ENCODE assay signal across 32 mouse cellular contexts in genomic region chr7:127508291-127508690, GRCm38 (mm10). TPM values are rescaled to one million over a fixed set of nuclear protein-coding genes. Genes with fewer than 3 reads are reported as not detected.
"Had no signal": no experiment of that assay in that cellular context is flagged by ENCODE, and none has a peak within 500 bp of the region (broad histone marks: within the 10 kb centered on the region; RNA-seq: fewer than 3 reads in every experiment).

No protein-coding gene starts in this region.

- ATAC-seq: liver, embryonic 12.5 days; liver, postnatal 0 days; lung, postnatal 0 days; midbrain, embryonic 13.5 days; midbrain, embryonic 16.5 days had no signal

- H3K36me3 ChIP-seq: limb, embryonic 12.5 days; limb, embryonic 13.5 days; limb, embryonic 15.5 days; liver, embryonic 12.5 days; liver, embryonic 13.5 days; liver, embryonic 15.5 days; lung, embryonic 15.5 days; midbrain, embryonic 12.5 days; midbrain, embryonic 13.5 days; neural tube, embryonic 12.5 days had no signal

- H3K27me3 ChIP-seq: limb, embryonic 12.5 days; limb, embryonic 13.5 days; limb, embryonic 15.5 days; liver, embryonic 12.5 days; liver, embryonic 13.5 days; liver, embryonic 15.5 days; lung, embryonic 15.5 days; megakaryocyte, embryonic 14.5 days; midbrain, embryonic 12.5 days; midbrain, embryonic 13.5 days; neural tube, embryonic 12.5 days had no signal

- DNase-seq: left cerebral cortex, postnatal 4 days; liver; liver, embryonic 13.5 days; liver, postnatal 0 days; lung, adult 18-20 months; lung, adult 2 months; lung, embryonic 14.5 days; lung, postnatal 10 days; lung, postnatal 14 days; lung, postnatal 36 days; lung, postnatal 4 days; midbrain, embryonic 14.5 days had no signal

- H3K27ac ChIP-seq: limb, embryonic 10.5 days; limb, embryonic 12.5 days; limb, embryonic 13.5 days; limb, embryonic 15.5 days; liver, embryonic 12.5 days; liver, embryonic 13.5 days; liver, embryonic 14.5 days; liver, embryonic 15.5 days; lung, embryonic 15.5 days; macrophage; midbrain, embryonic 10.5 days; midbrain, embryonic 12.5 days; midbrain, embryonic 13.5 days; neural tube, embryonic 12.5 days had no signal

- H3K4me2 ChIP-seq: limb, embryonic 12.5 days; limb, embryonic 13.5 days; limb, embryonic 15.5 days; liver, embryonic 11.5 days; liver, embryonic 12.5 days; liver, embryonic 13.5 days; liver, embryonic 15.5 days; lung, embryonic 14.5 days; lung, embryonic 15.5 days; midbrain, embryonic 12.5 days; midbrain, embryonic 13.5 days; neural tube, embryonic 12.5 days had no signal

- H3K9ac ChIP-seq: limb, embryonic 12.5 days; limb, embryonic 13.5 days; limb, embryonic 15.5 days; liver, embryonic 12.5 days; liver, embryonic 13.5 days; liver, embryonic 14.5 days; liver, embryonic 15.5 days; liver, postnatal 0 days; lung, embryonic 14.5 days; lung, embryonic 15.5 days; midbrain, embryonic 12.5 days; midbrain, embryonic 13.5 days; neural tube, embryonic 12.5 days had no signal

- H3K4me3 ChIP-seq: limb, embryonic 10.5 days; limb, embryonic 12.5 days; limb, embryonic 13.5 days; limb, embryonic 15.5 days; liver, embryonic 12.5 days; liver, embryonic 13.5 days; liver, embryonic 15.5 days; lung, embryonic 15.5 days; megakaryocyte, embryonic 14.5 days; midbrain, embryonic 10.5 days; midbrain, embryonic 12.5 days; midbrain, embryonic 13.5 days; myocyte; neural tube, embryonic 12.5 days had no signal

- H3K9me3 ChIP-seq: limb, embryonic 10.5 days; limb, embryonic 12.5 days; limb, embryonic 13.5 days; limb, embryonic 15.5 days; liver, embryonic 12.5 days; liver, embryonic 13.5 days; liver, embryonic 15.5 days; lung, embryonic 15.5 days; megakaryocyte, embryonic 14.5 days; midbrain, embryonic 10.5 days; midbrain, embryonic 12.5 days; midbrain, embryonic 13.5 days; neural tube, embryonic 12.5 days had no signal

RNA-seq across cellular contexts. Expression of gene Tmem265, which starts 52.9 kb away (rescaled TPM):
- total RNA-seq: left cerebral cortex, postnatal 25 days had no signal
- polyA plus RNA-seq: liver, adult 2 months; macrophage; myocyte had no signal
